Mouse (Mus musculus) liver, adult 2 months (tissue): ENCODE data around the gene Nsun7.

Source experiments
- CTCF ChIP-seq: fragments of 200-500 bp; IDR thresholded peaks from 2 replicates; pipeline ENCODE4 v1.5.1; 2011; ENCODE audit warnings: low read depth, low read length, control low read depth
- POLR2A ChIP-seq: fragments of 200-500 bp; IDR thresholded peaks from 2 replicates; pipeline ENCODE4 v1.6.1; 2011; ENCODE audit warnings: low read length, control low read depth; ENCODE audit not compliant: insufficient read depth; ENCODE audit errors: extremely low read depth

- TF ChIP-seq CTCF, result no peak
- TF ChIP-seq POLR2A, result no peak
Measured at GRCm38 (mm10) chr5:66310328-66310727, 50.6 kb downstream of the Nsun7 start.
